Mouse (Mus musculus): ENCODE measurements around the gene Abca1. TPM values are rescaled to one million over a fixed set of nuclear protein-coding genes. Genes with fewer than 3 reads are reported as not detected.
A peak's percentile ranks its signal among the peaks of the same experiment; 100 is the strongest.

Abca1 gene
- total RNA-seq, 1 experiment, result 18.9 TPM

DNA sequence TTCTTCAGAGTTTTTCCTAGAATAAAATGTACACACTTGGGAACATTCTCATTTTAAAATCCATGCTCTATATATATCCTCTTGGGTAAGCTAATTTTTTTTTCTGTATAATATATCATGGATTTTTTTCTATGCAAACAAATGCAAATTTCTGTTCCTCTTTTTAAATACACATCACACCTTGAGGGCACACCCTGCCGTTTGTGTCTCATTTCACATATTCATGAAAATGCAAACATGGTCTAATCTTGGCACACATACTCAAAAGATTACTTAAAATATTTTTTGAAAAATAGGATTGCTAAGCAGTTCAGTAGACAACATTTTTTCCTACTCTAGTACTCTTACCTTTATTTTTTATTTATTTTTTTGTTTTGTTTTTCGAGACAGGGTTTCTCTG lies 10.7 kb upstream of the Abca1 start:
- in situ Hi-C loops (cut with MboI; ENCODE audit: low sequenced_read_pairs in 2 of 2, unreplicated experiment in 2 of 2), result no loop called here
- DNase-seq (ENCODE audit: low read depth, low spot score), result no peak
- Histone ChIP-seq H3K36me3 (ENCODE audit: control insufficient read depth, insufficient read depth, low read length, poor library complexity, severe bottlenecking) (no peaks in the 10 kb centered on the region), H3K4me1 (ENCODE audit: control insufficient read depth in 2 of 2, insufficient read depth in 2 of 2, low read length in 2 of 2, poor library complexity in 1 of 2) (peaks cover 0 to 2% of the 10 kb centered on the region in 2 experiments; a peak in 2 of 4 replicates), H3K4me3 (ENCODE audit: insufficient read depth in 1 of 2, low read depth in 1 of 2, low read length in 2 of 2, poor library complexity in 1 of 2, severe bottlenecking in 1 of 2) (no peak overlapping the region), H3K27ac (ENCODE audit: insufficient read depth, low read depth, low read length, poor library complexity, severe bottlenecking) (no peak overlapping the region), H3K9me3 (ENCODE audit: control insufficient read depth, insufficient read depth, low read depth, low read length) (no peaks in the 10 kb centered on the region), H3K9ac (ENCODE audit: insufficient read depth, low read depth, low read length, poor library complexity, severe bottlenecking) (no peak overlapping the region)
- TF ChIP-seq ZNF384 (IDR thresholded peaks at IDR 0.05; ENCODE audit: low read depth, low read length), result no peak
- TF ChIP-seq CHD2 (IDR thresholded peaks at IDR 0.05; ENCODE audit: low read depth, low read length), result no peak
- TF ChIP-seq ZC3H11A (IDR thresholded peaks at IDR 0.05; ENCODE audit: borderline replicate concordance, low read depth, low read length), result no peak
- TF ChIP-seq HCFC1 (IDR thresholded peaks at IDR 0.05; ENCODE audit: borderline replicate concordance, insufficient read depth, low read length), result no peak
- TF ChIP-seq MAFK (IDR thresholded peaks at IDR 0.05; ENCODE audit: insufficient read depth, low read depth, low read length), result no peak

DNA sequence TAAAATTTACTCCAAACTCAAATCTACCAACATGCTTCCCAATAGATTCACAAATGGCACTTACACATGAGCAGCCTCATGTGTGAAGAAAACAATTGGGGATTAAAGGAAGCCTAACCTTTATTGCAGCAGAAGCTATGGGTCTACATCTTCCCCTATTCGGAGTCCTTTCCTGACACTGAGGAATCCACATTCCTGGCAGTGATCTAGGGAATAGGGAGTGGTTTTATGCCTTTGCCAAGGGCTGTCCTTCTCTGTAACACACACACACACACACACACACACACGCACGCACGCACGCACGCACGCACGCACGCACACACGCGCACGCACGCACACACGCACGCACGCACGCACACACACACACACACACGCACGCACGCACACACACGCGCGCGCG lies 5.5 kb upstream of the Abca1 start:
- DNase-seq (ENCODE audit: low read depth, low spot score), result no peak
- peak overlapping the region in 1 of 2 experiments; percentile 48; a peak in 1 of 4 replicates for H3K4me3 ChIP-seq (ENCODE audit: insufficient read depth in 1 of 2, low read depth in 1 of 2, low read length in 2 of 2, poor library complexity in 1 of 2, severe bottlenecking in 1 of 2)
- H3K4me1 ChIP-seq (ENCODE audit: control insufficient read depth in 2 of 2, insufficient read depth in 2 of 2, low read length in 2 of 2, poor library complexity in 1 of 2), result peaks cover 0 to 3% of the 10 kb centered on the region in 2 experiments; a peak in 2 of 4 replicates
- TF ChIP-seq HCFC1 (IDR thresholded peaks at IDR 0.05; ENCODE audit: borderline replicate concordance, insufficient read depth, low read length), result no peak
- no peak for TF ChIP-seq MAFK (IDR thresholded peaks at IDR 0.05; ENCODE audit: insufficient read depth, low read depth, low read length)
- no peak for TF ChIP-seq CHD2 (IDR thresholded peaks at IDR 0.05; ENCODE audit: low read depth, low read length)
- no peak for TF ChIP-seq ZNF384 (IDR thresholded peaks at IDR 0.05; ENCODE audit: low read depth, low read length)
- no peak for TF ChIP-seq ZC3H11A (IDR thresholded peaks at IDR 0.05; ENCODE audit: borderline replicate concordance, low read depth, low read length)
- no peaks in the 10 kb centered on the region for H3K9me3 ChIP-seq (ENCODE audit: control insufficient read depth, insufficient read depth, low read depth, low read length)
- H3K27ac ChIP-seq (ENCODE audit: insufficient read depth, low read depth, low read length, poor library complexity, severe bottlenecking), result no peak overlapping the region
- in situ Hi-C loops (cut with MboI; ENCODE audit: low sequenced_read_pairs in 2 of 2, unreplicated experiment in 2 of 2), result no loop called here
- no peaks in the 10 kb centered on the region for H3K36me3 ChIP-seq (ENCODE audit: control insufficient read depth, insufficient read depth, low read length, poor library complexity, severe bottlenecking)
- no peak overlapping the region for H3K9ac ChIP-seq (ENCODE audit: insufficient read depth, low read depth, low read length, poor library complexity, severe bottlenecking)

- in situ Hi-C loops (cut with MboI; ENCODE audit: low sequenced_read_pairs in 2 of 2, unreplicated experiment in 2 of 2), result no loop called here
- DNase-seq (ENCODE audit: low read depth, low spot score), result no peak
Observed at GRCm38 (mm10) chr4:53159176-53159575, 519 bp downstream of the Abca1 start.

GRCm38 (mm10) chr4:53158634-53159033 lies 1.1 kb downstream of the Abca1 start:
- no peaks in the 10 kb centered on the region for H3K36me3 ChIP-seq (ENCODE audit: control insufficient read depth, insufficient read depth, low read length, poor library complexity, severe bottlenecking)
- H3K27ac ChIP-seq (ENCODE audit: insufficient read depth, low read depth, low read length, poor library complexity, severe bottlenecking), result no peak overlapping the region
- peak overlapping the region; percentile 62 to 71 for H3K4me3 ChIP-seq (ENCODE audit: insufficient read depth in 1 of 2, low read depth in 1 of 2, low read length in 2 of 2, poor library complexity in 1 of 2, severe bottlenecking in 1 of 2)
- H3K9me3 ChIP-seq (ENCODE audit: control insufficient read depth, insufficient read depth, low read depth, low read length), result no peaks in the 10 kb centered on the region
- in situ Hi-C loops (cut with MboI; ENCODE audit: low sequenced_read_pairs in 2 of 2, unreplicated experiment in 2 of 2), result no loop called here
- peak; percentile 78 for DNase-seq (ENCODE audit: low read depth, low spot score)
- no peak for TF ChIP-seq ZC3H11A (IDR thresholded peaks at IDR 0.05; ENCODE audit: borderline replicate concordance, low read depth, low read length)
- H3K4me1 ChIP-seq (ENCODE audit: control insufficient read depth in 2 of 2, insufficient read depth in 2 of 2, low read length in 2 of 2, poor library complexity in 1 of 2), result no peaks in the 10 kb centered on the region
- no peak overlapping the region for H3K9ac ChIP-seq (ENCODE audit: insufficient read depth, low read depth, low read length, poor library complexity, severe bottlenecking)

More at GRCm38 (mm10) chr4:53159176-53159575, 519 bp downstream of the Abca1 start:
- H3K4me3 ChIP-seq (ENCODE audit: insufficient read depth in 1 of 2, low read depth in 1 of 2, low read length in 2 of 2, poor library complexity in 1 of 2, severe bottlenecking in 1 of 2), result peak overlapping the region; percentile 62 to 71
- no peaks in the 10 kb centered on the region for H3K9me3 ChIP-seq (ENCODE audit: control insufficient read depth, insufficient read depth, low read depth, low read length)
- H3K36me3 ChIP-seq (ENCODE audit: control insufficient read depth, insufficient read depth, low read length, poor library complexity, severe bottlenecking), result no peaks in the 10 kb centered on the region
- H3K27ac ChIP-seq (ENCODE audit: insufficient read depth, low read depth, low read length, poor library complexity, severe bottlenecking), result no peak overlapping the region
- TF ChIP-seq ZNF384 (IDR thresholded peaks at IDR 0.05; ENCODE audit: low read depth, low read length) (no peak), MAFK (IDR thresholded peaks at IDR 0.05; ENCODE audit: insufficient read depth, low read depth, low read length) (no peak), ZC3H11A (IDR thresholded peaks at IDR 0.05; ENCODE audit: borderline replicate concordance, low read depth, low read length) (no peak), CHD2 (IDR thresholded peaks at IDR 0.05; ENCODE audit: low read depth, low read length) (no peak), HCFC1 (IDR thresholded peaks at IDR 0.05; ENCODE audit: borderline replicate concordance, insufficient read depth, low read length) (no peak)
- no peaks in the 10 kb centered on the region for H3K4me1 ChIP-seq (ENCODE audit: control insufficient read depth in 2 of 2, insufficient read depth in 2 of 2, low read length in 2 of 2, poor library complexity in 1 of 2)
- H3K9ac ChIP-seq (ENCODE audit: insufficient read depth, low read depth, low read length, poor library complexity, severe bottlenecking), result peak overlapping the region; percentile 38; the same call in 1 of the 2 replicates

GRCm38 (mm10) chr4:53155471-53155870 lies 4.2 kb downstream of the Abca1 start:
- Histone ChIP-seq H3K4me1 (ENCODE audit: control insufficient read depth in 2 of 2, insufficient read depth in 2 of 2, low read length in 2 of 2, poor library complexity in 1 of 2) (peaks cover 1 to 3% of the 10 kb centered on the region in 2 experiments; a peak in 1 of 4 replicates), H3K9ac (ENCODE audit: insufficient read depth, low read depth, low read length, poor library complexity, severe bottlenecking) (no peak overlapping the region), H3K4me3 (ENCODE audit: insufficient read depth in 1 of 2, low read depth in 1 of 2, low read length in 2 of 2, poor library complexity in 1 of 2, severe bottlenecking in 1 of 2) (no peak overlapping the region), H3K9me3 (ENCODE audit: control insufficient read depth, insufficient read depth, low read depth, low read length) (no peaks in the 10 kb centered on the region), H3K27ac (ENCODE audit: insufficient read depth, low read depth, low read length, poor library complexity, severe bottlenecking) (no peak overlapping the region), H3K36me3 (ENCODE audit: control insufficient read depth, insufficient read depth, low read length, poor library complexity, severe bottlenecking) (no peaks in the 10 kb centered on the region)
- no peak for DNase-seq (ENCODE audit: low read depth, low spot score)
- no peak for TF ChIP-seq CHD2 (IDR thresholded peaks at IDR 0.05; ENCODE audit: low read depth, low read length)
- no peak for TF ChIP-seq MAFK (IDR thresholded peaks at IDR 0.05; ENCODE audit: insufficient read depth, low read depth, low read length)
- TF ChIP-seq ZC3H11A (IDR thresholded peaks at IDR 0.05; ENCODE audit: borderline replicate concordance, low read depth, low read length), result no peak
- no peak for TF ChIP-seq ZNF384 (IDR thresholded peaks at IDR 0.05; ENCODE audit: low read depth, low read length)
- TF ChIP-seq HCFC1 (IDR thresholded peaks at IDR 0.05; ENCODE audit: borderline replicate concordance, insufficient read depth, low read length), result no peak
- in situ Hi-C loops (cut with MboI; ENCODE audit: low sequenced_read_pairs in 2 of 2, unreplicated experiment in 2 of 2), result no loop called here

All from ES-E14 (cell line).